ENCODE assay signal across 8 mouse cellular contexts in the genomic region with DNA sequence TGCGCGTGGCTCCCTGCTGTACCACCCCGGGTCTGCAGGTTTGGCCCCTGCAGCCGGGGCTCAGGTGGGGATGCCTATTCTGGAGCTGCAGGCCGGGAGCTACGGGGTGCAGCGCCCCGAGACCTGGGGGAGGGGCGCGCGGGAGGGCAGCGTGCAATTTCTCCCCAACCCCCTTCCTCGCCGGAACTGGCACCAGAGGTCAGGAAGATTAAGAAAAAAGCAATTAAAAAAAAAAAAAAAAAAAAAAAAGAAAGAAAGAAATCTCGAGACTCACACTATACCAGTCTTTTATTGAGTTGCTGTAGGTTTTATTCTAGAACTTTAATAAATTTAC. TPM values are rescaled to one million over a fixed set of nuclear protein-coding genes. Genes with fewer than 3 reads are reported as not detected.
DNase-seq lines count a peak whose midpoint lies in the region; ATAC-seq and TF ChIP-seq lines count a peak whose summit lies in the region.

No protein-coding gene starts in this region.

- no peak for TF ChIP-seq CTCF in CH12.LX (conservative IDR thresholded peaks at IDR 0.05 in 1 of 2, IDR thresholded peaks at IDR 0.05 in 1 of 2; ENCODE audit: low read depth in 2 of 2, low read length in 2 of 2)
- TF ChIP-seq CTCF in liver, embryonic 14.5 days (IDR thresholded peaks at IDR 0.05; ENCODE audit: low read depth), result no peak

- H3K4me3 ChIP-seq in heart, embryonic 12.5 days, result peak overlapping the region; percentile 68
- H3K4me3 ChIP-seq in CH12.LX (replicated peaks in 1 of 3; ENCODE audit: low read depth in 2 of 3, low read length in 2 of 3, poor library complexity in 1 of 3), result peak overlapping the region; percentile 69 to 72 (median 72)
- peak overlapping the region; percentile 85 for H3K4me3 ChIP-seq in forebrain, embryonic 13.5 days
- H3K4me3 ChIP-seq in liver, embryonic 14.5 days (ENCODE audit: insufficient read depth in 1 of 2, low read depth in 2 of 2, low read length in 2 of 2), result peak overlapping the region; percentile 70 to 80

- H3K27me3 ChIP-seq in heart, embryonic 12.5 days (replicated peaks), result no peaks in the 10 kb centered on the region
- no peaks in the 10 kb centered on the region for H3K27me3 ChIP-seq in CH12.LX (replicated peaks)
- peaks cover 3% of the 10 kb centered on the region; the same call in 1 of the 2 replicates for H3K27me3 ChIP-seq in forebrain, embryonic 13.5 days
- H3K27me3 ChIP-seq in liver, embryonic 14.5 days (ENCODE audit: control insufficient read depth, insufficient read depth, low read length), result no peaks in the 10 kb centered on the region

- dilution Hi-C loops in CH12.LX (cut with MboI; ENCODE audit: extremely low pct_ligation_motif_present, extremely low pct_unique_long_range_greater_than_20kb, low sequenced_read_pairs), result no loop called here

- H3K27ac ChIP-seq in heart, embryonic 12.5 days (ENCODE audit: poor library complexity, severe bottlenecking), result no peak overlapping the region
- H3K27ac ChIP-seq in CH12.LX (ENCODE audit: insufficient read depth, low read depth), result peak overlapping the region; percentile 5; the same call in 1 of the 2 replicates
- H3K27ac ChIP-seq in forebrain, embryonic 13.5 days, result no peak overlapping the region
- no peak overlapping the region for H3K27ac ChIP-seq in liver, embryonic 14.5 days

- peaks cover 4% of the 10 kb centered on the region for H3K4me1 ChIP-seq in heart, embryonic 12.5 days (replicated peaks)
- peaks cover 0 to 36% of the 10 kb centered on the region in 2 experiments; a peak in 3 of 4 replicates for H3K4me1 ChIP-seq in CH12.LX (ENCODE audit: control insufficient read depth in 1 of 2, insufficient read depth in 2 of 2)
- H3K4me1 ChIP-seq in forebrain, embryonic 13.5 days, result peaks cover 13% of the 10 kb centered on the region; the same call in 1 of the 2 replicates
- H3K4me1 ChIP-seq in liver, embryonic 14.5 days (replicated peaks; ENCODE audit: control insufficient read depth in 2 of 2, insufficient read depth in 2 of 2, low read length in 1 of 2), result peaks cover 5 to 6% of the 10 kb centered on the region in 2 experiments; a peak in 3 of 4 replicates

- no peak for DNase-seq in heart, postnatal 4 days
- DNase-seq in CH12.LX (ENCODE audit: extremely low read depth), result no peak
- no peak for DNase-seq in liver, embryonic 14.5 days (ENCODE audit: low read depth in 3 of 3, low spot score in 3 of 3)
- DNase-seq in right cerebral cortex, postnatal 14 days, result no peak
- no peak for DNase-seq in adrenal gland, postnatal 25 days
- no peak for DNase-seq in right cerebral cortex, postnatal 10 days (ENCODE audit: low spot score in 2 of 2)

- under 1% methylated on average over 15 of the region's 15 CpGs for WGBS in heart, embryonic 12.5 days
- WGBS in forebrain, embryonic 13.5 days, result 1% methylated on average over 15 of the region's 15 CpGs
- WGBS in liver, embryonic 14.5 days (ENCODE audit: insufficient replicate concordance), result 0% methylated on average over 15 of the region's 15 CpGs

- in situ Hi-C loops in CH12.LX (cut with MboI; ENCODE audit: low pct_ligation_motif_present, low pct_unique_long_range_greater_than_20kb, low sequenced_read_pairs), result no loop called here

- TF ChIP-seq EP300 in CH12.LX (IDR thresholded peaks at IDR 0.05; ENCODE audit: low read length), result no peak
- no peak for TF ChIP-seq EP300 in liver, embryonic 14.5 days (IDR thresholded peaks at IDR 0.05; ENCODE audit: low read depth)

- ATAC-seq in heart, embryonic 12.5 days (ENCODE audit: insufficient number of reproducible peaks, low FRiP score), result no peak; the same call in 1 of the 2 replicates
- ATAC-seq in forebrain, embryonic 13.5 days, result no peak
- no peak for ATAC-seq in liver, embryonic 14.5 days (ENCODE audit: insufficient read depth)

- H3K9ac ChIP-seq in heart, embryonic 12.5 days, result peak overlapping the region; percentile 85
- H3K9ac ChIP-seq in CH12.LX (ENCODE audit: insufficient read depth, low read depth), result peak overlapping the region; percentile 41
- H3K9ac ChIP-seq in forebrain, embryonic 13.5 days, result peak overlapping the region; percentile 83
- peak overlapping the region; percentile 71 for H3K9ac ChIP-seq in liver, embryonic 14.5 days (replicated peaks)

- H3K9me3 ChIP-seq in heart, embryonic 12.5 days (replicated peaks), result no peaks in the 10 kb centered on the region
- H3K9me3 ChIP-seq in CH12.LX (replicated peaks; ENCODE audit: low read length), result no peaks in the 10 kb centered on the region
- H3K9me3 ChIP-seq in forebrain, embryonic 13.5 days (replicated peaks), result no peaks in the 10 kb centered on the region
- H3K9me3 ChIP-seq in liver, embryonic 14.5 days (ENCODE audit: control insufficient read depth, low read length), result no peaks in the 10 kb centered on the region

- H3K79me2 ChIP-seq in CH12.LX (replicated peaks; ENCODE audit: control insufficient read depth, extremely low read depth, insufficient read depth, poor library complexity, severe bottlenecking), result peaks cover 3% of the 10 kb centered on the region; the same call in 1 of the 2 replicates

- TF ChIP-seq POLR2A in CH12.LX (IDR thresholded peaks at IDR 0.05; ENCODE audit: low read depth, low read length), result no peak

- no peak for TF ChIP-seq RAD21 in CH12.LX (IDR thresholded peaks at IDR 0.05; ENCODE audit: low read depth, low read length)

- H3K36me3 ChIP-seq in heart, embryonic 12.5 days, result no peaks in the 10 kb centered on the region
- H3K36me3 ChIP-seq in CH12.LX (replicated peaks in 1 of 2; ENCODE audit: control insufficient read depth in 1 of 2, insufficient read depth in 1 of 2, low read length in 1 of 2), result peaks cover 0 to 16% of the 10 kb centered on the region in 2 experiments
- no peaks in the 10 kb centered on the region for H3K36me3 ChIP-seq in forebrain, embryonic 13.5 days (ENCODE audit: poor library complexity, severe bottlenecking)
- no peaks in the 10 kb centered on the region for H3K36me3 ChIP-seq in liver, embryonic 14.5 days (replicated peaks; ENCODE audit: control insufficient read depth, insufficient read depth, low read depth)

- peak overlapping the region; percentile 78 for H3K4me2 ChIP-seq in heart, embryonic 12.5 days
- peak overlapping the region; percentile 68; the same call in 1 of the 2 replicates for H3K4me2 ChIP-seq in CH12.LX (ENCODE audit: insufficient read depth, low read depth, poor library complexity, severe bottlenecking)
- H3K4me2 ChIP-seq in forebrain, embryonic 13.5 days, result peak overlapping the region; percentile 97
- peak overlapping the region; percentile 80 for H3K4me2 ChIP-seq in liver, embryonic 14.5 days (ENCODE audit: low read depth)

TF ChIP-seq in CH12.LX, 34 proteins besides CTCF, POLR2A, EP300 and RAD21:
- no peak for TF ChIP-seq RCOR1 (conservative IDR thresholded peaks at IDR 0.05; ENCODE audit: low read depth, low read length)
- TF ChIP-seq USF1 (IDR thresholded peaks at IDR 0.05; ENCODE audit: low read depth, low read length), result no peak
- no peak for TF ChIP-seq TCF12 (IDR thresholded peaks at IDR 0.05; ENCODE audit: low read depth, low read length)
- TF ChIP-seq BHLHE40 (IDR thresholded peaks at IDR 0.05; ENCODE audit: low read depth, low read length), result 0 out of 2 replicates have a peak, but pooled peaks have one; percentile 11
- TF ChIP-seq ZNF384 (IDR thresholded peaks at IDR 0.05; ENCODE audit: low read depth, low read length), result peak; percentile 83
- peak; percentile 81; the same call in 1 of the 2 replicates for TF ChIP-seq CHD2 (IDR thresholded peaks at IDR 0.05; ENCODE audit: low read length)
- peak; percentile 7; the same call in 1 of the 2 replicates for TF ChIP-seq SIN3A (IDR thresholded peaks at IDR 0.05; ENCODE audit: low read length)
TF ChIP-seq in CH12.LX: peak in this region for 4.

RNA-seq across cellular contexts. Expression of gene Cdca7l, which starts 40.0 kb away (rescaled TPM):
- 18.7 and 20.3 TPM in 2 replicates for polyA plus RNA-seq in heart, embryonic 12.5 days (2016; fragmentation: Nextera tagmentation; extraction: Ambion mirVana)
- 1 to 10 TPM; 6.5 to 7.3 TPM for total RNA-seq in heart, postnatal 4 days (2021)
- total RNA-seq in CH12.LX (2012; rRNA removed), result 30.6 and 32.5 TPM in 2 replicates
- total RNA-seq in CH12.LX (2014; rRNA removed), result 56.6 and 57.2 TPM in 2 replicates
- 53.1 and 55.1 TPM in 2 replicates for polyA plus RNA-seq in CH12.LX (2012; ENCODE audit: insufficient read length, low read depth)
- 20.4 and 27.0 TPM in 2 replicates for polyA plus RNA-seq in forebrain, embryonic 13.5 days (2015; fragmentation: Nextera tagmentation; extraction: Ambion mirVana)
- 6.0 and 11.0 TPM in 2 replicates for polyA plus RNA-seq in liver, embryonic 14.5 days (2012; rRNA removed)
- 15.9 and 18.8 TPM in 2 replicates for polyA plus RNA-seq in liver, embryonic 14.5 days (2014; fragmentation: Nextera tagmentation; extraction: Ambion mirVana)
- 5.0 and 7.5 TPM in 2 replicates for total RNA-seq in adrenal gland, postnatal 25 days (2021)
